Mouse (Mus musculus): Measurements from ENCODE around the gene Treml4. TPM values are rescaled to one million over a fixed set of nuclear protein-coding genes. Genes with fewer than 3 reads are reported as not detected.

The Treml4 gene
- 2.1 to 4.2 TPM (median 3.4 TPM) in 4 replicates for total RNA-seq (2023; ENCODE audit: inconsistent age)

GRCm38 (mm10) chr17:48263741-48264362, at the start of gene Treml4:
Treml4 (plus strand) TSS chr17:48264295.

GRCm38 (mm10) chr17:48232518-48232917, 31.6 kb upstream of the Treml4 start, which contains the start of gene Trem1:
Trem1 (plus strand) TSS chr17:48232768.

GRCm38 (mm10) chr17:48247221-48247928, 16.7 kb upstream of the Treml4 start, which contains the start of gene Trem3:
Trem3 (plus strand) TSS chr17:48247777.

GRCm38 (mm10) chr17:48299203-48299602, 35.1 kb downstream of the Treml4 start, which contains the start of gene Treml2:
Treml2 (plus strand) TSS chr17:48299498.

GRCm38 (mm10) chr17:48315905-48316579, 51.9 kb downstream of the Treml4 start, which contains the start of gene B430306N03Rik:
B430306N03Rik (plus strand) TSS chr17:48316141.

Other genes starting within 250 kb of the Treml4 start
- gene 1700122O11Rik, start 226.0 kb upstream of the Treml4 start, total RNA-seq (2023; ENCODE audit: inconsistent age): not detected in 4 replicates
- gene 1700067P10Rik, start 175.0 kb upstream of the Treml4 start, total RNA-seq (2023; ENCODE audit: inconsistent age): not detected in 4 replicates
- gene 9830107B12Rik, start 118.0 kb upstream of the Treml4 start, total RNA-seq (2023; ENCODE audit: inconsistent age): 0.19 to 0.42 TPM in 2 of 4 replicates, not detected in the others
- gene A530064D06Rik, start 97.0 kb upstream of the Treml4 start, total RNA-seq (2023; ENCODE audit: inconsistent age): 0.30 to 0.75 TPM (median 0.32 TPM) in 3 of 4 replicates, not detected in the other
- 1.1 to 2.7 TPM (median 2.2 TPM) in 4 replicates for gene Trem1, start 31.5 kb upstream of the Treml4 start, total RNA-seq (2023; ENCODE audit: inconsistent age)
- not detected in 4 replicates for gene Trem3, start 16.5 kb upstream of the Treml4 start, total RNA-seq (2023; ENCODE audit: inconsistent age)
- gene Treml2, start 35.2 kb downstream of the Treml4 start, total RNA-seq (2023; ENCODE audit: inconsistent age): 169 to 178 TPM (median 175 TPM) in 4 replicates
- gene B430306N03Rik, start 51.8 kb downstream of the Treml4 start, total RNA-seq (2023; ENCODE audit: inconsistent age): 6.0 to 10.3 TPM (median 7.3 TPM) in 4 replicates
- gene Trem2, start 82.1 kb downstream of the Treml4 start, total RNA-seq (2023; ENCODE audit: inconsistent age): not detected in 4 replicates
- not detected in 4 replicates for gene Treml1, start 95.6 kb downstream of the Treml4 start, total RNA-seq (2023; ENCODE audit: inconsistent age)
- gene Nfya, start 145.6 kb downstream of the Treml4 start, total RNA-seq (2023; ENCODE audit: inconsistent age): 92.9 to 116 TPM (median 111 TPM) in 4 replicates
- gene Oard1, start 145.7 kb downstream of the Treml4 start, total RNA-seq (2023; ENCODE audit: inconsistent age): 38.8 to 49.1 TPM (median 46.5 TPM) in 4 replicates
- gene Apobec2, start 168.6 kb downstream of the Treml4 start, total RNA-seq (2023; ENCODE audit: inconsistent age): 0.35 to 1.4 TPM (median 0.55 TPM) in 4 replicates
- gene Tspo2, start 187.2 kb downstream of the Treml4 start, total RNA-seq (2023; ENCODE audit: inconsistent age): not detected in 4 replicates
- gene Unc5cl, start 190.6 kb downstream of the Treml4 start, total RNA-seq (2023; ENCODE audit: inconsistent age): 3.5 to 5.6 TPM (median 4.6 TPM) in 4 replicates

Measured in B cell, adult (primary cell).